8 mouse cellular contexts compared by ENCODE assay signal in the genomic region with DNA sequence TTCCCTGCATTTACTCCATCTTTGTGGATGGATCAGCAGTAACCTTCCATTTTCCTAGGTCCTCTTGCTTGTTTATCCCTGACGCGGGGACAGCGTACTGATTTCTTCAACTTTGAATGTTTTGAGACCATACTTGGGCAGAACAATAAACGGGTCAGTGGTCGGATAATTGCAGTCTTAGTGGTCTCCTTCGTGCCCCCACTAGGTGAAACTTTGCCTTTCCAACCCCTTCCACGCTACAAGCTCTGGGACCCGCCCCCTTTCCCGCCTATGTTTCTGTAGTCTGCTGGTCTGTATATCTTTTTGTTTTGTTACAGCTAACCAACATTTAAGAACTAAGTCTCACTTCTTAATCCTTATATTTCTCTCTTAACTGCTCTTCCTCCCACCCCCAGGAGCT. TPM values are rescaled to one million over a fixed set of nuclear protein-coding genes. Genes with fewer than 3 reads are reported as not detected.
DNase-seq lines count a peak whose midpoint lies in the region; ATAC-seq and TF ChIP-seq lines count a peak whose summit lies in the region.

No protein-coding gene starts in this region.

- no peak for TF ChIP-seq EP300 in ES-Bruce4 (IDR thresholded peaks at IDR 0.05; ENCODE audit: insufficient read depth, low read depth, low read length)

- peak overlapping the region; percentile 93 for H3K4me3 ChIP-seq in kidney, adult 2 months (ENCODE audit: insufficient read depth, low read depth, low read length)
- H3K4me3 ChIP-seq in ES-Bruce4 (ENCODE audit: low read depth, low read length), result peak overlapping the region; percentile 71
- peak overlapping the region; percentile 66 for H3K4me3 ChIP-seq in limb, embryonic 10.5 days
- H3K4me3 ChIP-seq in stomach, embryonic 14.5 days (ENCODE audit: low read depth, low read length), result peak overlapping the region; percentile 51

- no peaks in the 10 kb centered on the region for H3K9me3 ChIP-seq in ES-Bruce4 (replicated peaks; ENCODE audit: control insufficient read depth, insufficient read depth, low read length, poor library complexity, severe bottlenecking)
- no peaks in the 10 kb centered on the region for H3K9me3 ChIP-seq in limb, embryonic 10.5 days (replicated peaks)
- no peaks in the 10 kb centered on the region for H3K9me3 ChIP-seq in stomach, embryonic 14.5 days (ENCODE audit: control insufficient read depth, low read depth, low read length)

- H3K27me3 ChIP-seq in kidney, adult 2 months (replicated peaks; ENCODE audit: control insufficient read depth, insufficient read depth, low read length), result no peaks in the 10 kb centered on the region
- no peaks in the 10 kb centered on the region for H3K27me3 ChIP-seq in ES-Bruce4 (ENCODE audit: control insufficient read depth, insufficient read depth, low read length, poor library complexity, severe bottlenecking)
- peaks cover 47% of the 10 kb centered on the region for H3K27me3 ChIP-seq in limb, embryonic 10.5 days (ENCODE audit: low read depth, poor library complexity, severe bottlenecking)
- H3K27me3 ChIP-seq in stomach, embryonic 14.5 days (ENCODE audit: control insufficient read depth, insufficient read depth, low read length), result no peaks in the 10 kb centered on the region

- no peaks in the 10 kb centered on the region for H3K36me3 ChIP-seq in kidney, adult 2 months (ENCODE audit: control insufficient read depth, insufficient read depth, low read length)
- no peaks in the 10 kb centered on the region; the same call in none of the 2 replicates for H3K36me3 ChIP-seq in ES-Bruce4 (ENCODE audit: control insufficient read depth, insufficient read depth, low read length, poor library complexity, severe bottlenecking)
- peaks cover 34% of the 10 kb centered on the region for H3K36me3 ChIP-seq in limb, embryonic 10.5 days
- H3K36me3 ChIP-seq in stomach, embryonic 14.5 days (ENCODE audit: control insufficient read depth, insufficient read depth, low read length), result no peaks in the 10 kb centered on the region

- peak overlapping the region; percentile 51 for H3K4me2 ChIP-seq in stomach, embryonic 14.5 days (replicated peaks; ENCODE audit: low read depth, low read length)

- TF ChIP-seq CTCF in kidney, adult 2 months (conservative IDR thresholded peaks at IDR 0.05; ENCODE audit: insufficient read depth, insufficient read length, low read depth, low read length), result no peak
- TF ChIP-seq CTCF in ES-Bruce4 (IDR thresholded peaks at IDR 0.05; ENCODE audit: low read depth, low read length), result no peak

- 0% methylated on average over 9 of the region's 9 CpGs for WGBS in kidney, adult 2 months
- WGBS in limb, embryonic 10.5 days, result 17% methylated on average over 9 of the region's 9 CpGs
- WGBS in stomach, embryonic 14.5 days, result 15% methylated on average over 9 of the region's 9 CpGs

- no peak for ATAC-seq in stomach, embryonic 14.5 days (ENCODE audit: insufficient number of reproducible peaks, insufficient read depth, low FRiP score, low read depth)

- H3K9ac ChIP-seq in ES-Bruce4 (ENCODE audit: low read depth, poor library complexity, severe bottlenecking), result peak overlapping the region; percentile 72
- H3K9ac ChIP-seq in stomach, embryonic 14.5 days (replicated peaks; ENCODE audit: low read depth, low read length), result peak overlapping the region; percentile 58

- H3K27ac ChIP-seq in kidney, adult 2 months (ENCODE audit: insufficient read depth, low read depth, low read length), result peak overlapping the region; percentile 97
- H3K27ac ChIP-seq in ES-Bruce4 (ENCODE audit: insufficient read depth, low read length), result peak overlapping the region; percentile 90; the same call in 1 of the 2 replicates
- H3K27ac ChIP-seq in limb, embryonic 10.5 days, result peak overlapping the region; percentile 91; the same call in 1 of the 2 replicates
- no peak overlapping the region for H3K27ac ChIP-seq in stomach, embryonic 14.5 days (ENCODE audit: low read length)

- DNase-seq in kidney, adult 2 months, result no peak
- DNase-seq in kidney, postnatal 36 days, result no peak
- peak; percentile 1 for DNase-seq in embryo, embryonic 9.5 days (ENCODE audit: extremely low spot score)
- peak; percentile 27 for DNase-seq in limb, embryonic 10.5 days (ENCODE audit: low spot score)
- DNase-seq in thymus, adult 18-20 months, result no peak
- DNase-seq in yolk sac, embryonic 10.5 days (ENCODE audit: low spot score), result no peak

- H3K4me1 ChIP-seq in kidney, adult 2 months (ENCODE audit: control insufficient read depth, insufficient read depth, low read length), result no peaks in the 10 kb centered on the region; the same call in 1 of the 2 replicates
- no peaks in the 10 kb centered on the region for H3K4me1 ChIP-seq in ES-Bruce4 (ENCODE audit: control insufficient read depth, insufficient read depth, low read length)
- H3K4me1 ChIP-seq in limb, embryonic 10.5 days, result no peaks in the 10 kb centered on the region
- no peaks in the 10 kb centered on the region for H3K4me1 ChIP-seq in stomach, embryonic 14.5 days (ENCODE audit: control insufficient read depth, insufficient read depth, low read length)

- no peak for TF ChIP-seq POLR2A in kidney, adult 2 months (IDR thresholded peaks at IDR 0.05; ENCODE audit: low read depth, low read length)
- TF ChIP-seq POLR2A in ES-Bruce4 (IDR thresholded peaks at IDR 0.05; ENCODE audit: insufficient read depth, low read length), result no peak

RNA-seq across cellular contexts. Expression of gene Huwe1, which starts 3.8 kb away (rescaled TPM):
- polyA plus RNA-seq in kidney, adult 2 months (2012; rRNA removed), result 49.6 and 52.0 TPM in 2 replicates
- polyA plus RNA-seq in ES-Bruce4 (2011; ENCODE audit: insufficient read depth, insufficient read length, low read depth, missing spikeins), result 306 and 343 TPM in 2 replicates
- polyA plus RNA-seq in limb, embryonic 10.5 days (2016; fragmentation: Nextera tagmentation; extraction: Ambion mirVana), result 61.9 and 62.4 TPM in 2 replicates
- polyA plus RNA-seq in stomach, embryonic 14.5 days (2014; fragmentation: Nextera tagmentation; extraction: Ambion mirVana), result 80.2 and 86.5 TPM in 2 replicates

Comparison
In these comparisons a context has a peak if more than half of its experiments do, and no peak if none do; other contexts are left out.
1. DNase-seq: peak in embryo, embryonic 9.5 days (single experiment) and limb, embryonic 10.5 days (single experiment); none in kidney, adult 2 months (single experiment), kidney, postnatal 36 days (0 of 2), thymus, adult 18-20 months (0 of 2) and yolk sac, embryonic 10.5 days (single experiment).
2. Peak in every context shown above with its lines, with median percentiles within 50 percentile points of each other: H3K4me3 ChIP-seq.